Mouse (Mus musculus) limb, embryonic 14.5 days (tissue): ENCODE measurements around the gene Arhgap31. TPM values are rescaled to one million over a fixed set of nuclear protein-coding genes. Genes with fewer than 3 reads are reported as not detected.

Experiments
- ATAC-seq: fragments of 200-750 bp; cut with Nextera tagmentation; 2 replicates; pipeline ENCODE4 v1.8.0; 2017; ENCODE audit warnings: low read depth, moderate number of reproducible peaks, moderate TSS enrichment; ENCODE audit not compliant: low FRiP score
- DNase-seq: peaks from one replicate; pipeline ENCODE4 v3.0.0-alpha.2; 2015; ENCODE audit warnings: low spot score
- H3K27ac ChIP-seq: fragments of 300-500 bp; sonication (generic); replicated peaks from 2 replicates; pipeline ENCODE4 v1.5.1; 2014; ENCODE audit warnings: low read depth, mild to moderate bottlenecking, low read length, moderate library complexity, mixed read lengths
- H3K27me3 ChIP-seq: fragments of 300-500 bp; sonication (generic); 2 replicates; pipeline ENCODE4 v1.6.1; 2014; ENCODE audit warnings: low read length, mixed read lengths; ENCODE audit not compliant: control insufficient read depth, insufficient read depth
- H3K36me3 ChIP-seq: fragments of 300-500 bp; sonication (generic); 2 replicates; pipeline ENCODE4 v1.6.1; 2014; ENCODE audit warnings: mild to moderate bottlenecking, low read length, moderate library complexity, mixed read lengths; ENCODE audit not compliant: control insufficient read depth, insufficient read depth
- H3K4me1 ChIP-seq: fragments of 300-500 bp; sonication (generic); 2 replicates; pipeline ENCODE4 v1.6.1; 2014; ENCODE audit warnings: antibody characterized with exemption, low read length, mixed read lengths; ENCODE audit not compliant: control insufficient read depth, insufficient read depth
- H3K4me2 ChIP-seq: fragments of 300-500 bp; sonication (generic); replicated peaks from 2 replicates; pipeline ENCODE4 v1.6.1; 2014; ENCODE audit warnings: low read depth, mild to moderate bottlenecking, low read length, moderate library complexity; ENCODE audit not compliant: severe bottlenecking
- H3K4me3 ChIP-seq: fragments of 300-500 bp; sonication (generic); replicated peaks from 2 replicates; pipeline ENCODE4 v1.5.1; 2014; ENCODE audit warnings: low read length
- H3K9ac ChIP-seq: fragments of 300-500 bp; sonication (generic); 2 replicates; pipeline ENCODE4 v1.6.1; 2014; ENCODE audit warnings: mild to moderate bottlenecking, low read depth, low read length, moderate library complexity; ENCODE audit not compliant: severe bottlenecking
- H3K9me3 ChIP-seq: fragments of 300-500 bp; sonication (generic); 2 replicates; pipeline ENCODE4 v1.6.1; 2016; ENCODE audit warnings: low read length; ENCODE audit not compliant: control insufficient read depth
- POLR2A ChIP-seq: fragments of 200-500 bp; IDR thresholded peaks from 2 replicates; pipeline ENCODE4 v1.8.0; 2012; ENCODE audit warnings: inconsistent platforms, mild to moderate bottlenecking, moderate library complexity, borderline replicate concordance; ENCODE audit not compliant: insufficient read depth, insufficient read length; ENCODE audit errors: extremely low read depth
- WGBS: fragments of 180-500 bp; shearing (Covaris S2); extraction: QIAGEN DNeasy Blood & Tissue Kit; methylation state at CpG from one replicate; pipeline ENCODE4 v1.1.7; 2014; 5-methylcytosine and 5-hydroxymethylcytosine counted together
- polyA plus RNA-seq, 2 experiments: library from polyadenylated mRNA; depleted of rRNA in 1 of 2; stranded (reverse) in 1 of 2; unstranded in 1 of 2; fragments of >200 nt; fragmentation: Nextera tagmentation in 1 of 2; extraction: Ambion mirVana in 1 of 2; gene quantifications; 2 replicates each; pipeline versions ENCODE4 v1.2.1 to v1.2.3; 2012 to 2014

Arhgap31 gene
- polyA plus RNA-seq, 2 experiments: 15.0 to 18.1 TPM

DNA sequence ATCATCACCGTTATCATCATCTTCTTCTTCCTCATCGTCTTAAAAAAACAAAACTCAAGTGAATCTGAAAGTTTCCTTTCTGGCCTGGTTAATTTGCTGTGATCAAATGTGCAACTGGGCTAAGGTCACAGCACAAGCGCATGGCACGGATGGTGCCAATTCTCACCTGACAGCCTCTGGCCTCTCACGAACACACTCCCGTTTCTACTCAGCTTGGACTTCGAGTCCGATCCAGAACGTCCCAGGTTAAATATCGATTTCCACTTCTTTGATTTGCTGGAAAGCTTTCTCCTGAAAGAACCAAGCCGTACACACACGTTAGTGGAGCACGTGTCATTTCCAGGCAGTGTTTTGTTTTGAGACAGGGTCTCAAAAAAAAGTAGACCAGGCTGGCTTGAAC lies 95.1 kb downstream of the Arhgap31 start:
- Histone ChIP-seq H3K9me3 (no peaks in the 10 kb centered on the region), H3K27me3 (no peaks in the 10 kb centered on the region), H3K4me2 (no peak overlapping the region), H3K4me3 (no peak overlapping the region), H3K27ac (no peak overlapping the region), H3K36me3 (peaks cover 29% of the 10 kb centered on the region), H3K9ac (no peak overlapping the region), H3K4me1 (peaks cover 8% of the 10 kb centered on the region; the same call in 1 of the 2 replicates)
- WGBS: 95% methylated on average over 13 of the region's 13 CpGs
- DNase-seq (no peak), ATAC-seq (no peak)
- TF ChIP-seq POLR2A: no peak

DNA sequence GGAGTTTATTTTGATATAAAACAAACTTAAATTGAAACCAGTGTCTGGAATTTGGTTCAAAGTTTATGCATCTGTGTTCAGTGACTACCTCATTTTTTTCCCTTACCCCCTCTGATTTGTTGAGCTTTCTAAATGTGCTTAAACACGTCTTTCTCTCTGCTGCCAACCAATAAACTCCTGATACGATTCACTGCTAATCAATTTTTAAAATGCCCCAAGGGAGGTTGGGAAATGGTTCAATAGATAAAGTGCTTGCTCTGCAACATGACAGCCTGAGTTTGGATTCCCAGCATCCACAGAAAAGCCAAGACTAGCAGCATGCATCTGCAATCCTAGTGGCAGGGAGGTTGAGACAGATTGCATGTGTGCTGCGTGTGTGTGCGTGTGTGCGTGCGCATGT lies 99.4 kb downstream of the Arhgap31 start:
- Histone ChIP-seq H3K27ac (no peak overlapping the region), H3K36me3 (peaks cover 31% of the 10 kb centered on the region), H3K4me3 (no peak overlapping the region), H3K9ac (no peak overlapping the region), H3K9me3 (0 out of 2 replicates have a peak, but pooled peaks cover 5% of the 10 kb centered on the region), H3K4me2 (no peak overlapping the region), H3K4me1 (peaks cover 16% of the 10 kb centered on the region), H3K27me3 (no peaks in the 10 kb centered on the region)
- peak; percentile 31 for DNase-seq
- 81% methylated on average over 6 of the region's 6 CpGs for WGBS
- no peak for ATAC-seq
- no peak for TF ChIP-seq POLR2A

DNA sequence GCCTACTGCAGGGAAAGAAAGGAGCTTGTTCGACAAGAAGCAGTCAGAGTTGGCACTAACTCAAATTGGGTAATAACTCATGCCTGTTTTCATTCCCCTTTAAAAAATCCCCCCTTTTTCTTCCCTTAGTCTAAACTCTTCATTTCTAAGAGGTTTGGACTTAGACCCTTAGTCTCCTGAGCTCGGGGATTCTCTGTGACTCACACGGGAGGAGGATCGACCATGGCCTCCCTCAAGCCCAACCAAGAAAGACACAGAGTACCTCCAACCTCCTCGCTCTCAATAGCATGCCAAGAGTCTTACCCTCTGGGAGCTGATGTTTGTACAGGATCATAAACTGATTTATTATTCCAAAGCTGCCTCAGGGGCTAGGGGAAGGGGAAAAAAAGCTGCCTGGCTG lies 100.4 kb downstream of the Arhgap31 start:
- peak overlapping the region; percentile 43; the same call in 1 of the 2 replicates for H3K27ac ChIP-seq
- peak; percentile 34 for ATAC-seq
- DNase-seq: peak; percentile 83

DNA sequence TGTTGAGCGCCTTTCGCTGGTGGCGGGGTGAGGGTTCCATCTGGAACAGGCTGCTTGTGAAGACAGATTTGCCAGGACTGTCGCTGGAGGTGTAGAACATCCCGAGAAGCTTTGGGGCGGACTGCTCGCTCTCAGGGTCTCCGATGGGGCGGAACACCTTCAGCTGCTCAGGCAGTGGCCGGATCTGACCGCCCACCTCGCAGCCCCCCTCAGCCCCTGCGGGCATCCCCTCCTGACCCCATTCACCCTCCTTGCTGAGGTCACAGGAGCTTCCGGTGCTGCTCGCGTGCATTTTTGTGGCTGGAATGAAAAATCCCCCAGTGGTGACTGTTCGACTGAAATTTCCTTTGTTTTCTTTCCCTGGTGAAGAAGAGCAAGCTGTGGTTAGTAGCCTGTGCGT lies 104.0 kb downstream of the Arhgap31 start:
- H3K4me1 ChIP-seq: peaks cover 16% of the 10 kb centered on the region
- no peak overlapping the region for H3K4me2 ChIP-seq
- ATAC-seq (no peak), DNase-seq (no peak)
- H3K36me3 ChIP-seq: peaks cover 63% of the 10 kb centered on the region
- H3K9ac ChIP-seq: no peak overlapping the region
- no peaks in the 10 kb centered on the region for H3K27me3 ChIP-seq
- no peak overlapping the region for H3K4me3 ChIP-seq
- WGBS: 73% methylated on average over 18 of the region's 18 CpGs
- 0 out of 2 replicates have a peak, but pooled peaks cover 5% of the 10 kb centered on the region for H3K9me3 ChIP-seq
- no peak overlapping the region for H3K27ac ChIP-seq
- no peak for TF ChIP-seq POLR2A

More for the DNA sequence above, 100.4 kb downstream of the Arhgap31 start:
- Histone ChIP-seq H3K4me1 (peaks cover 16% of the 10 kb centered on the region), H3K27me3 (no peaks in the 10 kb centered on the region), H3K36me3 (peaks cover 41% of the 10 kb centered on the region), H3K9ac (no peak overlapping the region), H3K4me3 (no peak overlapping the region), H3K9me3 (0 out of 2 replicates have a peak, but pooled peaks cover 5% of the 10 kb centered on the region), H3K4me2 (no peak overlapping the region)
- 38% methylated on average over 5 of the region's 5 CpGs for WGBS
- no peak for TF ChIP-seq POLR2A

DNA sequence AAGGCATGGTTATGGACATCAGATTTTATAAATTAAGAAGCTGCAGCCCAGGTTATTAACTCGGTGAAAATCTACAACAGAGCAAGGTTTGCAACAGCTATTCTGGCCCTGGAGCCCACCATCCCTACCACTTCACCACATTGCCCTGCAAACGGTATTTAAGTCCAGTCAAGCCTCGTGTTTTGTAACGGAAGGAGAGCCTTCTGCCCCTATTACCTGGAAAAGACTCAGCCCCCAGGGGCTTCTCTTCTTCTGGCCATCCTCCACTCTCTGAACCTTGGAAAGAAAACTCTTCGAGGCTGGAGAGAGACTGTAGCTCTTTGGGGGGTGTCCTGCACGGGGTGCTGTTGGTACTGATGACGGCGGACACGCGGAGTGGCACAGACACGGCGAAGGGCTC lies 104.4 kb downstream of the Arhgap31 start:
- H3K9ac ChIP-seq: no peak overlapping the region
- H3K4me1 ChIP-seq: peaks cover 14% of the 10 kb centered on the region
- TF ChIP-seq POLR2A: no peak
- ATAC-seq (no peak), DNase-seq (no peak)
- WGBS: 72% methylated on average over 12 of the region's 12 CpGs
- H3K4me2 ChIP-seq: no peak overlapping the region
- peaks cover 64% of the 10 kb centered on the region for H3K36me3 ChIP-seq
- H3K27ac ChIP-seq: no peak overlapping the region
- H3K27me3 ChIP-seq: no peaks in the 10 kb centered on the region
- H3K9me3 ChIP-seq: 0 out of 2 replicates have a peak, but pooled peaks cover 5% of the 10 kb centered on the region
- H3K4me3 ChIP-seq: no peak overlapping the region
